Mouse (Mus musculus) myocyte (in vitro differentiated cells): ENCODE measurements around the gene Gm37240. TPM values are rescaled to one million over a fixed set of nuclear protein-coding genes. Genes with fewer than 3 reads are reported as not detected.

Experiments
- H3K27me3 ChIP-seq: one replicate; pipeline ENCODE4 v1.6.1; 2011; ENCODE audit not compliant: control insufficient read depth, insufficient read depth, insufficient read length
- H3K36me3 ChIP-seq: one replicate; pipeline ENCODE4 v1.6.1; 2011; ENCODE audit not compliant: control insufficient read depth, insufficient read depth
- H3K4me2 ChIP-seq: one replicate; pipeline ENCODE4 v1.6.1; 2011; ENCODE audit warnings: low read depth, control low read depth
- H3K4me3 ChIP-seq: one replicate; pipeline ENCODE4 v1.5.1; 2011; ENCODE audit warnings: mild to moderate bottlenecking, control low read depth, moderate library complexity
- H3K79me2 ChIP-seq: one replicate; pipeline ENCODE4 v1.6.1; 2011; ENCODE audit not compliant: control insufficient read depth, insufficient read depth
- H3ac ChIP-seq: one replicate; pipeline ENCODE4 v1.6.1; 2011; ENCODE audit not compliant: control insufficient read depth, insufficient read length
- CEBPB ChIP-seq: IDR thresholded peaks from 2 replicates; pipeline ENCODE4 v1.6.1; 2011; ENCODE audit warnings: mild to moderate bottlenecking, moderate library complexity; ENCODE audit not compliant: poor library complexity, insufficient read depth, severe bottlenecking
- E2F4 ChIP-seq: IDR thresholded peaks from one replicate; pipeline ENCODE4 v1.6.1; 2011; ENCODE audit warnings: mild to moderate bottlenecking, control low read depth, moderate library complexity; ENCODE audit not compliant: insufficient read depth
- MAX ChIP-seq: IDR thresholded peaks from one replicate; pipeline ENCODE4 v1.6.1; 2011; ENCODE audit warnings: low read depth, mild to moderate bottlenecking, control low read depth
- MYOD1 ChIP-seq, 3 experiments: IDR thresholded peaks; one replicate each; pipeline ENCODE4 v1.6.1; 2011; ENCODE audit warnings: control low read depth in 2 of 3, low read depth in 2 of 3, mild to moderate bottlenecking in 2 of 3, moderate library complexity in 1 of 3; ENCODE audit not compliant: insufficient read length in 2 of 3, control insufficient read depth in 1 of 3
- MYOG ChIP-seq, 3 experiments: IDR thresholded peaks; one replicate each; pipeline ENCODE4 v1.6.1; 2011; ENCODE audit warnings: control low read depth in 2 of 3, low read depth in 2 of 3, mild to moderate bottlenecking in 2 of 3; ENCODE audit not compliant: insufficient read length in 2 of 3, control insufficient read depth in 1 of 3, insufficient read depth in 1 of 3
- POLR2A ChIP-seq: IDR thresholded peaks from one replicate; pipeline ENCODE4 v1.6.1; 2011; ENCODE audit warnings: low read depth, mild to moderate bottlenecking, control low read depth, moderate library complexity; ENCODE audit not compliant: insufficient read length
- POLR2AphosphoS2 ChIP-seq: IDR thresholded peaks from one replicate; pipeline ENCODE4 v1.6.1; 2011; ENCODE audit warnings: low read depth, control low read depth; ENCODE audit not compliant: insufficient read length
- REST ChIP-seq: IDR thresholded peaks from one replicate; pipeline ENCODE4 v1.6.1; 2011; ENCODE audit warnings: mild to moderate bottlenecking, control low read depth, moderate library complexity; ENCODE audit not compliant: insufficient read depth, insufficient read length
- SRF ChIP-seq: IDR thresholded peaks from one replicate; pipeline ENCODE4 v1.6.1; 2011; ENCODE audit warnings: low read depth; ENCODE audit not compliant: control insufficient read depth, insufficient read length
- TCF12 ChIP-seq: IDR thresholded peaks from one replicate; pipeline ENCODE4 v1.6.1; 2011; ENCODE audit warnings: mild to moderate bottlenecking, control low read depth; ENCODE audit not compliant: poor library complexity, insufficient read depth, severe bottlenecking
- TCF3 ChIP-seq: IDR thresholded peaks from one replicate; pipeline ENCODE4 v1.6.1; 2011; ENCODE audit warnings: low read depth, control low read depth; ENCODE audit not compliant: insufficient read length
- USF1 ChIP-seq: IDR thresholded peaks from one replicate; pipeline ENCODE4 v1.6.1; 2011; ENCODE audit warnings: low read depth, mild to moderate bottlenecking, control low read depth, moderate library complexity
- polyA plus RNA-seq: library from polyadenylated mRNA; unstranded; fragments of >200 nt; fragmentation: generic; extraction: Trizol; gene quantifications from one replicate; pipeline ENCODE4 v1.2.1, GENCODE M21; 2012; ENCODE audit warnings: missing spikeins

Gm37240 gene
- polyA plus RNA-seq, 1 experiment, result 8.7 TPM

- no peak for TF ChIP-seq MYOG (IDR thresholded peaks at IDR 0.05; ENCODE audit: control insufficient read depth in 1 of 3, insufficient read depth in 1 of 3, insufficient read length in 2 of 3, low read depth in 2 of 3)
- H3K27me3 ChIP-seq, result no peaks in the 10 kb centered on the region
Measured at GRCm38 (mm10) chr3:85895020-85895419, 7.7 kb upstream of the Gm37240 start.

GRCm38 (mm10) chr3:85891571-85891970 lies 4.3 kb upstream of the Gm37240 start:
- Histone ChIP-seq H3K4me3 (no peak overlapping the region), H3K36me3 (no peaks in the 10 kb centered on the region), H3K27me3 (no peaks in the 10 kb centered on the region), H3ac (no peak overlapping the region), H3K79me2 (no peaks in the 10 kb centered on the region), H3K4me2 (no peak overlapping the region)
- TF ChIP-seq CEBPB, result no peak
- no peak for TF ChIP-seq MYOG (IDR thresholded peaks at IDR 0.05; ENCODE audit: control insufficient read depth in 1 of 3, insufficient read depth in 1 of 3, insufficient read length in 2 of 3, low read depth in 2 of 3)
- no peak for TF ChIP-seq TCF12
- TF ChIP-seq SRF, result no peak
- TF ChIP-seq POLR2A, result no peak
- TF ChIP-seq USF1, result no peak
- no peak for TF ChIP-seq E2F4
- no peak for TF ChIP-seq POLR2AphosphoS2
- TF ChIP-seq MAX, result no peak
- no peak for TF ChIP-seq REST
- no peak for TF ChIP-seq MYOD1 (IDR thresholded peaks at IDR 0.05; ENCODE audit: control insufficient read depth in 1 of 3, insufficient read length in 2 of 3, low read depth in 2 of 3)
- TF ChIP-seq TCF3, result no peak

More at GRCm38 (mm10) chr3:85895020-85895419, 7.7 kb upstream of the Gm37240 start:
- no peak overlapping the region for H3ac ChIP-seq
- H3K79me2 ChIP-seq, result no peaks in the 10 kb centered on the region
- H3K4me2 ChIP-seq, result no peak overlapping the region
- H3K36me3 ChIP-seq, result no peaks in the 10 kb centered on the region
- H3K4me3 ChIP-seq, result no peak overlapping the region

GRCm38 (mm10) chr3:85888221-85888671 lies 928 bp upstream of the Gm37240 start:
- H3K79me2 ChIP-seq, result peaks cover 22% of the 10 kb centered on the region
- H3K27me3 ChIP-seq, result no peaks in the 10 kb centered on the region
- H3ac ChIP-seq, result no peak overlapping the region
- peak overlapping the region; percentile 100 for H3K4me2 ChIP-seq
- H3K36me3 ChIP-seq, result no peaks in the 10 kb centered on the region
- no peak for TF ChIP-seq MAX
- no peak for TF ChIP-seq MYOD1 (IDR thresholded peaks at IDR 0.05; ENCODE audit: control insufficient read depth in 1 of 3, insufficient read length in 2 of 3, low read depth in 2 of 3)
- peak; percentile 44 for TF ChIP-seq POLR2AphosphoS2
- TF ChIP-seq E2F4, result no peak
- TF ChIP-seq TCF12, result no peak
- TF ChIP-seq REST, result no peak
- peak; percentile 54 for TF ChIP-seq POLR2A
- 0 out of 2 replicates have a peak, but pooled peaks have one; percentile 1 for TF ChIP-seq CEBPB
- no peak for TF ChIP-seq USF1
- TF ChIP-seq SRF, result no peak
- H3K4me3 ChIP-seq, result peak overlapping the region; percentile 83

GRCm38 (mm10) chr3:85886636-85887238 lies 581 bp downstream of the Gm37240 start:
- Histone ChIP-seq H3ac (peak overlapping the region; percentile 14), H3K79me2 (peaks cover 31% of the 10 kb centered on the region), H3K27me3 (no peaks in the 10 kb centered on the region), H3K4me2 (peak overlapping the region; percentile 80), H3K4me3 (peak overlapping the region; percentile 83), H3K36me3 (no peaks in the 10 kb centered on the region)
- TF ChIP-seq E2F4, result no peak
- TF ChIP-seq POLR2AphosphoS2, result no peak
- no peak for TF ChIP-seq USF1
- TF ChIP-seq POLR2A, result no peak
- TF ChIP-seq MAX, result no peak
- no peak for TF ChIP-seq SRF
- no peak for TF ChIP-seq TCF12
- no peak for TF ChIP-seq REST
- no peak for TF ChIP-seq TCF3
- TF ChIP-seq MYOG (IDR thresholded peaks at IDR 0.05; ENCODE audit: control insufficient read depth in 1 of 3, insufficient read depth in 1 of 3, insufficient read length in 2 of 3, low read depth in 2 of 3), result no peak
- TF ChIP-seq MYOD1 (IDR thresholded peaks at IDR 0.05; ENCODE audit: control insufficient read depth in 1 of 3, insufficient read length in 2 of 3, low read depth in 2 of 3), result no peak
- no peak for TF ChIP-seq CEBPB

GRCm38 (mm10) chr3:85885906-85886305 lies 1.4 kb downstream of the Gm37240 start:
- Histone ChIP-seq H3K4me2 (peak overlapping the region; percentile 80), H3K36me3 (no peaks in the 10 kb centered on the region), H3K27me3 (no peaks in the 10 kb centered on the region), H3K4me3 (peak overlapping the region; percentile 83), H3K79me2 (peaks cover 31% of the 10 kb centered on the region), H3ac (no peak overlapping the region)
- TF ChIP-seq USF1 (no peak), MAX (no peak), TCF3 (no peak), E2F4 (no peak)
